Mouse (Mus musculus) stomach, postnatal 0 days (tissue): ENCODE measurements around the gene Zdhhc12.

Experiments used
- CTCF ChIP-seq: IDR thresholded peaks from 2 replicates; pipeline ENCODE4 v1.5.1; 2016; ENCODE audit warnings: antibody characterized with exemption, low read depth, mild to moderate bottlenecking, moderate library complexity
- EP300 ChIP-seq: optimal IDR thresholded peaks from 2 replicates; pipeline ENCODE3; 2016; ENCODE audit warnings: antibody characterized with exemption

DNA sequence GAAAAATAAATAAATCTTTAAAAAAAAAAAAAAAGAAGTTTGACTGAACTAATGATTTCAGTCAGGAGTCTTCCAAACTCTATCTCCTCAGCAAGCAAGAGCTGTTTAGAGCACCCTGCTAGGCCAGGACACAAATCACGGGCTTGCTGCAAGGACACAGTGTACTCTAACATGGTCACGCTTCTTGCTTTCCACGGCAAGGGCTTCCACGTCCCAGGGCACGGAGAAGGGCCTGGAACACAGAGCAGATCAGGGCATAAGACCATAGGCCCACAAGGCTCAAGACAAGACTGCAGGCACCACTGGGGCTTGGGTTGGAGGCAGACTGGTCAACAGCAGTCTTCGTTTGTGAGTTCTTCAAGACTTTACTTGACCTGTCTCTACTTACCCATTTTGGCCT lies 46.3 kb downstream of the Zdhhc12 start:
- no peak for TF ChIP-seq CTCF
- no peak for TF ChIP-seq EP300
